Mouse (Mus musculus) testis, adult 10 weeks (tissue): ENCODE measurements around the gene Sgk1. TPM values are rescaled to one million over a fixed set of nuclear protein-coding genes. Genes with fewer than 3 reads are reported as not detected.

Source experiments
- polyA plus RNA-seq: library from polyadenylated mRNA; stranded (reverse); fragments of 350-450 nt; fragmentation: Illumina TruSeq; extraction: RNeasy Lipid Tissue Mini Kit (QIAGEN cat#74804); gene quantifications from one replicate; pipeline ENCODE4 v1.2.3, GENCODE M21; 2014; ENCODE audit warnings: low read depth, low replicate concordance

Gene Sgk1
- 7.6 TPM for polyA plus RNA-seq

DNA sequence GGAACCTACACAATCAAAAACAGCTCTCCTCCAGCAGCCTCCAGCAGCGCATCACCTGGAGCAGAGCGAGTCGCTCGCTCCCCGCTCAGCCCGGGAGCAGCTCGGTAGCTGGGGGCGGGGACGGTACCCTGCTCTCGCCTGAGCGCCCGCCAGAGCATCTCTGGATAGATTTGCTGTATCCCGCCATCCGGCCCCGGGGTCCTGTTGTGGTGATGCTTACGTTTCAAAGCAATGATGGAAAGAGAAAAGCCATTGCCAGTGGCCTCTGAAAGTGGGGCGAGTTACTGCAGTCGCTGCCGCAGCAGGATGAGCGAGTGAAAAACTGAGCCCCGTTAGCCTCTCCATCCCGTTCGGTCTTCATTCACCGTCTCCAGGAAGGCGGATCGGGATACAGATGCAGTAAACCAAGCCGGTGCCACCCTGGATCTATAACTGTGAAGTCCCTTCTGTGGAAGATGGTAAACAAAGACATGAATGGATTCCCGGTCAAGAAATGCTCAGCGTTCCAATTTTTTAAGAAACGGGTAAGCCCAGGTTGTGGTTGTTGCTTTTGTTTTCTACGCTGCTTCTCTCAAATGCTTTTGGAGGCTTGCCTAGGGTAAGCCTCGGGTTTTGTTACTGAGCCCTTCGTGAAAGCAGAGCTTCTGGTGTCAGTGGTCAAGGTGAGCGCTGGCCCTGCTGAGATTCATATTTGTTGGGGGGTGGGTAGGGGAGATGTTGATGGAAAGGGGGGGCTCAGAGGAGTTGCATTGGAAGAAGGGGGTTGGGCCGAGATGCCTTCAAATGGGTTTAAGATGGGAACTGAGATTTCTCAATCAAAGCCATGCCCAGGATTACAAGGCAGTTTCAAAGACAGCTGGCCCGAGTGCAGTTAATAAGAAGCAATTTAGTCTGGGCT is at the start of gene Sgk1:
Gene Sgk1, plus strand, starts transcription at position 1 of the 898 bp plus-strand sequence.

Other genes starting within 250 kb of the Sgk1 start
- 26.9 TPM for gene 4930444G20Rik, start 185.9 kb downstream of the Sgk1 start, polyA plus RNA-seq